Mouse (Mus musculus) erythroblast, embryonic 14.5 days (primary cell): ENCODE results near the gene Eomes.

Source experiments
- GATA1 ChIP-seq: IDR thresholded peaks from 2 replicates; pipeline ENCODE4 v1.6.1; 2012; ENCODE audit warnings: low read length, inconsistent platforms, mixed read lengths
- TAL1 ChIP-seq: IDR thresholded peaks from 3 replicates; pipeline ENCODE4 v1.6.1; 2012; ENCODE audit warnings: low read length, inconsistent platforms, mixed read lengths

GRCm38 (mm10) chr9:118444809-118445208 is 33.2 kb upstream of the Eomes start:
- no peak for TF ChIP-seq GATA1
- no peak for TF ChIP-seq TAL1
